Mouse (Mus musculus) CH12.LX (cell line): ENCODE results near the gene Slc22a16. TPM values are rescaled to one million over a fixed set of nuclear protein-coding genes. Genes with fewer than 3 reads are reported as not detected.
A peak's percentile ranks its signal among the peaks of the same experiment; 100 is the strongest.

ENCODE experiments used
- DNase-seq: peaks from one replicate; pipeline ENCODE4 v3.0.0-alpha.2; 2013; ENCODE audit errors: extremely low read depth
- H3K27ac ChIP-seq: 2 replicates; pipeline ENCODE4 v1.5.1; 2012; ENCODE audit warnings: low read depth, mild to moderate bottlenecking, control low read depth, moderate library complexity; ENCODE audit not compliant: insufficient read depth
- H3K27me3 ChIP-seq: replicated peaks from 2 replicates; pipeline ENCODE3; 2012; ENCODE audit warnings: inconsistent platforms
- H3K36me3 ChIP-seq, 2 experiments: replicated peaks in 1 of 2; 2 replicates each; pipeline versions ENCODE3 to v1.6.1; 2012; ENCODE audit warnings: inconsistent platforms in 1 of 2, low read length in 1 of 2, mild to moderate bottlenecking in 1 of 2, mixed read lengths in 1 of 2, moderate library complexity in 1 of 2; ENCODE audit not compliant: control insufficient read depth in 1 of 2, insufficient read depth in 1 of 2
- H3K4me1 ChIP-seq, 2 experiments: 2 replicates each; pipeline ENCODE4 v1.6.1; 2012; ENCODE audit warnings: inconsistent platforms in 1 of 2, moderate library complexity in 1 of 2; ENCODE audit not compliant: insufficient read depth in 2 of 2, control insufficient read depth in 1 of 2
- H3K4me2 ChIP-seq: 2 replicates; pipeline ENCODE4 v1.6.1; 2012; ENCODE audit warnings: low read depth, mild to moderate bottlenecking, control low read depth; ENCODE audit not compliant: poor library complexity, insufficient read depth, severe bottlenecking
- H3K4me3 ChIP-seq, 3 experiments: fragments of 150-350 bp in 1 of 3; sonication (generic) in 1 of 3; replicated peaks in 1 of 3; 2 replicates each; pipeline versions ENCODE3 to v1.5.1; 2011 to 2012; ENCODE audit warnings: low read depth in 2 of 3, low read length in 2 of 3, mild to moderate bottlenecking in 2 of 3, moderate library complexity in 2 of 3, control low read depth in 1 of 3, improper control_type of control experiment in 1 of 3, inconsistent platforms in 1 of 3, mixed read lengths in 1 of 3; ENCODE audit not compliant: poor library complexity in 1 of 3
- H3K79me2 ChIP-seq: replicated peaks from 2 replicates; pipeline ENCODE4 v1.6.1; 2012; ENCODE audit warnings: mild to moderate bottlenecking, moderate library complexity; ENCODE audit not compliant: control insufficient read depth, poor library complexity, insufficient read depth, severe bottlenecking; ENCODE audit errors: extremely low read depth
- H3K9ac ChIP-seq: 2 replicates; pipeline ENCODE4 v1.6.1; 2012; ENCODE audit warnings: low read depth, mild to moderate bottlenecking, control low read depth, moderate library complexity; ENCODE audit not compliant: insufficient read depth
- H3K9me3 ChIP-seq: replicated peaks from 2 replicates; pipeline ENCODE3; 2012; ENCODE audit warnings: low read length, inconsistent platforms, mixed read lengths
- CTCF ChIP-seq, 2 experiments: IDR thresholded peaks in 1 of 2; conservative IDR thresholded peaks in 1 of 2; 2 replicates each; pipeline ENCODE4 v1.5.1; 2011 to 2012; ENCODE audit warnings: low read depth in 2 of 2, low read length in 2 of 2, improper control_type of control experiment in 1 of 2, inconsistent platforms in 1 of 2, mild to moderate bottlenecking in 1 of 2, moderate library complexity in 1 of 2
- HCFC1 ChIP-seq: IDR thresholded peaks from 2 replicates; pipeline ENCODE4 v1.6.1; 2012; ENCODE audit warnings: low read depth, mild to moderate bottlenecking, inconsistent platforms, low read length, improper control_type of control experiment
- MAFK ChIP-seq: IDR thresholded peaks from 2 replicates; pipeline ENCODE4 v1.6.1; 2011; ENCODE audit warnings: low read length, improper control_type of control experiment; ENCODE audit not compliant: insufficient replicate concordance
- MAX ChIP-seq: IDR thresholded peaks from 2 replicates; pipeline ENCODE4 v1.6.1; 2011; ENCODE audit warnings: low read length, improper control_type of control experiment
- POLR2A ChIP-seq: IDR thresholded peaks from 2 replicates; pipeline ENCODE4 v1.6.1; 2011; ENCODE audit warnings: low read depth, mild to moderate bottlenecking, improper control_type of control experiment, low read length
- RAD21 ChIP-seq: IDR thresholded peaks from 2 replicates; pipeline ENCODE4 v1.6.1; 2011; ENCODE audit warnings: low read depth, mild to moderate bottlenecking, low read length, improper control_type of control experiment, moderate library complexity
- SMC3 ChIP-seq: IDR thresholded peaks from 2 replicates; pipeline ENCODE4 v1.6.1; 2011; ENCODE audit warnings: low read depth, low read length, improper control_type of control experiment
- UBTF ChIP-seq: IDR thresholded peaks from 2 replicates; pipeline ENCODE4 v1.6.1; 2012; ENCODE audit warnings: low read depth, mild to moderate bottlenecking, inconsistent platforms, low read length, improper control_type of control experiment, moderate library complexity
- USF1 ChIP-seq: IDR thresholded peaks from 2 replicates; pipeline ENCODE4 v1.6.1; 2014; ENCODE audit warnings: low read depth, mild to moderate bottlenecking, inconsistent platforms, low read length, improper control_type of control experiment
- USF2 ChIP-seq: conservative IDR thresholded peaks from 2 replicates; pipeline ENCODE4 v1.6.1; 2011; ENCODE audit warnings: low read depth, low read length, improper control_type of control experiment
- dilution Hi-C: fragments of 300-500 bp; cut with MboI; formaldehyde crosslinking; loops from 2 replicates; pipeline ENCODE4 v1.14.3; 2020; ENCODE audit warnings: low sequenced_read_pairs; ENCODE audit not compliant: extremely low pct_unique_long_range_greater_than_20kb, extremely low pct_ligation_motif_present
- in situ Hi-C: fragments of 300-500 bp; cut with MboI; formaldehyde crosslinking; loops from 3 replicates; pipeline ENCODE4 v1.14.3; 2019; ENCODE audit warnings: low sequenced_read_pairs, low pct_ligation_motif_present, low pct_unique_long_range_greater_than_20kb, mixed read lengths
- polyA plus RNA-seq: library from polyadenylated mRNA; unstranded; fragments of >175 nt; gene quantifications from 2 replicates; pipeline ENCODE4 v1.2.1, GENCODE M21; 2012; ENCODE audit warnings: low read depth; ENCODE audit not compliant: insufficient read length
- total RNA-seq, 2 experiments: library from RNA; depleted of rRNA; stranded (reverse); fragments of 300-350 nt in 1 of 2; fragments of >200 nt in 1 of 2; gene quantifications; 2 replicates each; pipeline ENCODE4 v1.2.3; 2012 to 2014

Slc22a16 gene
- total and polyA plus RNA-seq, 3 experiments, result not detected

DNA sequence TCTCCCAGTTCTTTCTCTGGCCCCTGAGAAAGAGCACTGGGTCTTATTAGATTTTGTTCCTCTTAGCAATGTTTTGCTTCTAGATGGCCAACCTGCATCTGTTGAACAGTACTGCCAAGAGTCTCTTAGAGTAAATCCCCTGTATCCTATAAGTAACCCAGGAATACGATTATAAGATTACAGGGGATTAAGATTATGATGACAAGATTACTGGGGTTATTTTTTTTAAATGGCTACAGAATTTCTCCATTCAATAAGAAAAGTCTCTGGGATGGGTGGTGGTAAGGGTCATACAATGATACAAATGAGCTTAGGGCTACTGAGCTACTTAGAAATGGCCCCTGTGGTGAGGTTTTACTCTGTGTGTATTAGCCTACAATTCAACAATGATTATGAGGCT, 75.2 kb downstream of the Slc22a16 start:
- Histone ChIP-seq H3K4me2 (no peak overlapping the region), H3K9me3 (peaks cover 3% of the 10 kb centered on the region), H3K36me3 (no peaks in the 10 kb centered on the region), H3K9ac (no peak overlapping the region), H3K27ac (no peak overlapping the region), H3K27me3 (peaks cover 2% of the 10 kb centered on the region), H3K4me1 (peaks cover 2 to 14% of the 10 kb centered on the region in 2 experiments; a peak in 3 of 4 replicates), H3K4me3 (no peak overlapping the region), H3K79me2 (no peaks in the 10 kb centered on the region)
- no peak for DNase-seq
- TF ChIP-seq HCFC1 (no peak), POLR2A (no peak)
- dilution Hi-C loops (no loop called here), in situ Hi-C loops (no loop called here)

GRCm38 (mm10) chr10:40648776-40649175, 78.6 kb downstream of the Slc22a16 start:
- no peak overlapping the region for H3K9ac ChIP-seq
- H3K4me3 ChIP-seq, result no peak overlapping the region
- TF ChIP-seq USF2, result no peak
- TF ChIP-seq MAFK, result no peak
- in situ Hi-C loops (no loop called here), dilution Hi-C loops (no loop called here)
- DNase-seq, result no peak
- no peaks in the 10 kb centered on the region for H3K9me3 ChIP-seq
- peaks cover 2% of the 10 kb centered on the region for H3K27me3 ChIP-seq
- H3K4me1 ChIP-seq, result peaks cover 0 to 5% of the 10 kb centered on the region in 2 experiments; a peak in 2 of 4 replicates
- H3K36me3 ChIP-seq, result no peaks in the 10 kb centered on the region
- no peak overlapping the region for H3K27ac ChIP-seq
- no peaks in the 10 kb centered on the region for H3K79me2 ChIP-seq
- no peak overlapping the region for H3K4me2 ChIP-seq

DNA sequence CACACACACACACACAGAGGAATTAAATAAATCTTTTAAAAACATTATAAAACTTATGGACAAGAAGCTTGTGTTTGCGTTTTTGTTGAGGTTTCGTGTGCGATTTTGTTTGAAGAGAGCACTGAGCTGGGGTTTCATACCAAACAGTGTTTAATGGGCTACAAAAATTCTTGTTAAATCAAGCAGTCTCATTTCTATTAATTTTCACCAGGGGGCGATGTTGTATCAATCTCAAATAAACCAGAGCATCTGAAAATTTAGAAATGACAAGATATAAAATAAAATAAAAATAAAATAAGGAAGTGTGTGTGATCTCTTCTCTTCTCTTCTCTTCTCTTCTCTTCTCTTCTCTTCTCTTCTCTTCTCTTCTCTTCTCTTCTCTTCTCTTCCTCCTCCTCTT, 79.5 kb downstream of the Slc22a16 start:
- TF ChIP-seq MAX, result no peak
- no peak for TF ChIP-seq UBTF
- TF ChIP-seq RAD21, result peak; percentile 70
- TF ChIP-seq USF1, result no peak
- peak; percentile 39 for TF ChIP-seq SMC3
- TF ChIP-seq CTCF (conservative IDR thresholded peaks at IDR 0.05 in 1 of 2, IDR thresholded peaks at IDR 0.05 in 1 of 2; ENCODE audit: low read depth in 2 of 2, low read length in 2 of 2), result peak in 1 of 2 experiments; percentile 57; a peak in 2 of 4 replicates
- TF ChIP-seq, all 38 proteins: peak for 3

More for the DNA sequence above, 79.5 kb downstream of the Slc22a16 start:
- DNase-seq, result peak; percentile 33
- in situ Hi-C loops, result no loop called here
- H3K4me3 ChIP-seq, result no peak overlapping the region
- no peaks in the 10 kb centered on the region for H3K79me2 ChIP-seq
- H3K27ac ChIP-seq, result no peak overlapping the region
- H3K9me3 ChIP-seq, result no peaks in the 10 kb centered on the region
- dilution Hi-C loops, result no loop called here
- no peak overlapping the region for H3K4me2 ChIP-seq
- peaks cover 0 to 12% of the 10 kb centered on the region in 2 experiments; a peak in 2 of 4 replicates for H3K4me1 ChIP-seq
- no peaks in the 10 kb centered on the region for H3K36me3 ChIP-seq
- H3K9ac ChIP-seq, result no peak overlapping the region
- peaks cover 2% of the 10 kb centered on the region for H3K27me3 ChIP-seq
